Mouse (Mus musculus): Measurements from ENCODE around the gene Smarcc2. TPM values are rescaled to one million over a fixed set of nuclear protein-coding genes. Genes with fewer than 3 reads are reported as not detected.
"Not testable (repeated sequence)": the region's sequence is repeated elsewhere in the genome, so short reads cannot be mapped to it uniquely, and the experiment has no call there.

The Smarcc2 gene
- polyA plus RNA-seq, 1 experiment = 19.5 TPM

DNA sequence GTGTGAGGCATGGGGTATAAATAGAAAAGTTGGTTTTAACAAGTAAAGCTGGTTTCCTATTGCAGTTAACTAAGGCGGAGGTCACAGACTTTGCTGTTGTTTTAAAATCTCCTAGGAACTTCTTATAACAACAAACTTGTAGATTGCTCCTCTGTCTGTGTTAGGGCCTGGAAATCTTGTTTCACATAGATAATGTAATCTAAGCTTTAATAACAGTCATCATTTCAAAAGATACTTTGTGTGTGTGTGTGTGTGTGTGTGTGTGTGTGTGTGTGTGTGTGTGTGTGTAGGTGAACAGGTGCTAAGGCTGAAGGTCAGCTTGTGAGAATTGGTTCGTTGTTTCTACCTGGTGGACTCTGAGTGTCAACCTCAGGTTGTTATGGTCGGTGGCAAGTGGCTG, 45.0 kb downstream of the Smarcc2 start:
- TF ChIP-seq GATA1 (IDR thresholded peaks at IDR 0.05; ENCODE audit: low read length) (no peak), TAL1 (IDR thresholded peaks at IDR 0.05; ENCODE audit: low read length) (no peak)
- Histone ChIP-seq H3K27me3 (ENCODE audit: control insufficient read depth) (no peaks in the 10 kb centered on the region), H3K4me1 (ENCODE audit: control insufficient read depth) (peaks cover 36% of the 10 kb centered on the region), H3K36me3 (ENCODE audit: control insufficient read depth) (peaks cover 11% of the 10 kb centered on the region), H3K9me3 (ENCODE audit: control insufficient read depth, low read length) (peaks cover 2% of the 10 kb centered on the region; the same call in 1 of the 2 replicates), H3K4me3 (replicated peaks) (no peak overlapping the region)

DNA sequence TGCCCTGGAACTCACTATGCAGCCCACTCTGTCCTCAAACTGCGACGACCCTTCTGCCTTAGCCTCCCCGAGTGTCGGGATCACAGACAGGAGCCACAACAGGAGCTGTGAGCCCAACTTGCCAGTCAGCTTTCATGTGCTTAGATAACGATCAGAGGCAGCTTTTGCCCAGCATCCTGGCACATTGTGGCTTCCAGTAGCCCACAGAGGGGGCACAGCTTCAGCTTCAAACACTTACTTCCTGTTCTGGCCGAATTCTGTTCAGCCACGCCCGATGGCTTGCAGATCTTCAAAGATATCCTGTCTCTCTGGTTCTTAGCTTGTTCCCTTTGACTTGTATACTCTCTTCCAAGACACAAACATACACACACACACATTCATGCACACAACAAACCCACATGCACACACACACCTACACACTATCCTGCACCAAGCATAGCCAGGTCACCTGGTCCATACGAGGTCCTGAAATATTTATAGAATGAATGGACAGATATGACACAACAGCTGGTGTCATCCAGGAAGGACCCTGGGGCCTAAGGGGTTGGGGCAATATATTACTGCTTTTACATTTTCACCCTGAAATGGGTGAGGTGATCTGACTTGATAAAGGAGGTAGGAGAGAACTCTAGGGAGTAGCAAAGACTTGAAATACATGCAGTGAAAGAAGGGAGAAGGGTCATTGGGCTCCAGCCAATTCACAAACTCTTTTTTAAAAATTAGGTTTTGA, 45.8 kb downstream of the Smarcc2 start:
- H3K36me3 ChIP-seq (ENCODE audit: control insufficient read depth) = peaks cover 18% of the 10 kb centered on the region
- no peaks in the 10 kb centered on the region for H3K27me3 ChIP-seq (ENCODE audit: control insufficient read depth)
- H3K4me3 ChIP-seq (replicated peaks) = peak overlapping the region; percentile 14

DNA sequence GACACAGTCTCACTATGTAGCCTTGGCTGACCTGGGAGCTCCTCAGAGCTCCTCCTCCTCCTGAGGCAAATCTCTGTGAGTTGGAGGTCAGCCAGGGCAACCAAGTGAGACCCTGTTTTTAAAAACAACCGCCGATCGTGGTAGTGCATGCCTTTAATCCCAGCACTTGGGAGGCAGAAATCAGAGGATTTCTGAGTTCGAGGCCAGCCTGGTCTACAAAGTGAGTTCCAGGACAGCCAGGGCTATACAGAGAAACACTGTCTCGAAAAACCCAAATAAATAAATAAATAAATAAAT, 46.3 kb downstream of the Smarcc2 start:
- H3K9me3 ChIP-seq (ENCODE audit: control insufficient read depth, low read length); H3K27me3 ChIP-seq (ENCODE audit: control insufficient read depth); H3K4me3 ChIP-seq (replicated peaks): not testable (repeated sequence)
- peaks cover 28% of the 10 kb centered on the region for H3K4me1 ChIP-seq (ENCODE audit: control insufficient read depth)
- H3K36me3 ChIP-seq (ENCODE audit: control insufficient read depth) = peaks cover 23% of the 10 kb centered on the region

More for the DNA sequence above, 45.8 kb downstream of the Smarcc2 start:
- H3K4me1 ChIP-seq (ENCODE audit: control insufficient read depth) = peaks cover 28% of the 10 kb centered on the region
- peaks cover 2% of the 10 kb centered on the region; the same call in 1 of the 2 replicates for H3K9me3 ChIP-seq (ENCODE audit: control insufficient read depth, low read length)
- peak; percentile 53; the same call in 1 of the 2 replicates for TF ChIP-seq GATA1 (IDR thresholded peaks at IDR 0.05; ENCODE audit: low read length)
- no peak for TF ChIP-seq TAL1 (IDR thresholded peaks at IDR 0.05; ENCODE audit: low read length)

DNA sequence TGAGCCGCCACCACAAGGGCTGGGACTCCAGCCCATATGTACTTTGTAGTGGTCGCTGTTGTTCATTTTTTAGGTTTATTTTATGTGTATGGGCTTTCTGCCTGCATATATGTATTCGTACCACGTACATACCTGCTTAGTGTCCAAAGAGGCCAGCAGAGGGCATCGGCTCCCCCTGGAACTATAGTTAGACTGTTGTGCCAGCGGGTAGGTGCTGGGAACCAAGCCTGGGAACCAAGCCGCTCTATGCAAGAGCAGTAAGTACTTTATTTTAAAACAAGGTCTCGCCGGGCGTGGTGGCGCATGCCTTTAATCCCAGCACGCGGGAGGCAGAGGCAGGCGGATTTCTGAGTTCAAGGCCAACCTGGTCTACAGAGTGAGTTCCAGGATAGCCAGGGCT, 46.9 kb downstream of the Smarcc2 start:
- no peak for TF ChIP-seq TAL1 (IDR thresholded peaks at IDR 0.05; ENCODE audit: low read length)
- no peak for TF ChIP-seq GATA1 (IDR thresholded peaks at IDR 0.05; ENCODE audit: low read length)
- H3K27me3 ChIP-seq (ENCODE audit: control insufficient read depth) = no peaks in the 10 kb centered on the region
- peaks cover 29% of the 10 kb centered on the region for H3K36me3 ChIP-seq (ENCODE audit: control insufficient read depth)
- H3K4me3 ChIP-seq (replicated peaks) = no peak overlapping the region
- peaks cover 32% of the 10 kb centered on the region for H3K4me1 ChIP-seq (ENCODE audit: control insufficient read depth)
- peaks cover 2% of the 10 kb centered on the region; the same call in 1 of the 2 replicates for H3K9me3 ChIP-seq (ENCODE audit: control insufficient read depth, low read length)

DNA sequence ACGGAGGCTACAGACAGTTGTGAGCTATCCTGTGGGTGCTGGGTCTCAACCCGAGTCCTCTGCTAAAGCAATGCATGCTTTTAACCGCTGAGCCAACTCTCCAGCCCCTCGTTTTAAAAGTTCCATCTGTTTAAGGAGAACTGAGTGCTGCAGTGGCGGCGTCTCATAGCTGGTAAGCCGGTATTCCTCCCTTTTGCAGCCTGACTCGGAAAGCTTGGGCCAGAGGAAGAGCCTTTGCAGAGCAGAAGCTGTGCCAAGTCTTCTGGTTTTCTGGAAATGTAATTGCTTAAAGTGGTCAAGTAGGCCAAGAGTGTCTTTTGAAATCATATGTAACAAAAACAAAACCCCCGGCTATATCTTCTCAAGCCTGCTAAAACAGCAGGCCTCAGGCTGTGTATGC, 49.2 kb downstream of the Smarcc2 start:
- Histone ChIP-seq H3K9me3 (ENCODE audit: control insufficient read depth, low read length) (peaks cover 2% of the 10 kb centered on the region; the same call in 1 of the 2 replicates), H3K4me1 (ENCODE audit: control insufficient read depth) (peaks cover 42% of the 10 kb centered on the region), H3K36me3 (ENCODE audit: control insufficient read depth) (peaks cover 46% of the 10 kb centered on the region)

DNA sequence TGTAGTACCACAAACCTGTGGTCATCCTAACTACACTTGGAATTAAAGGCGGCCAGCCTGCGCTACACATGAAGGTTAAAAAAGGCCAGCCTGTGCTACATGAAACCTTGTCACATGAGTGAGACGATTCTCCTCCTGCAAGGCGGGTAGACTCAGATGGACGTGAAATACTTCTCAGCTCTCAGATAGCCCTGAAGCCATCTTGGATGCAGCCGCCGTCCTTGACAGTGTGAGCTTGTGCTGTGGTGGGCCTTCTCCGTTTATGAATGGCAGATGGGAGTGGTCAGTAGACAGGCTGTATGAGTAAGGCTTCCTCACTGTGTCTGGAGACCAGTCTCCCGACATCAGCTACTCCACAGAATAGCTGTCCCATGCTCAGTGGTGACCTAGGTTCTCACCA, 50.2 kb downstream of the Smarcc2 start:
- Histone ChIP-seq H3K36me3 (ENCODE audit: control insufficient read depth) (peaks cover 45% of the 10 kb centered on the region), H3K4me3 (replicated peaks) (no peak overlapping the region), H3K4me1 (ENCODE audit: control insufficient read depth) (peaks cover 34% of the 10 kb centered on the region), H3K9me3 (ENCODE audit: control insufficient read depth, low read length) (peaks cover 2% of the 10 kb centered on the region; the same call in 1 of the 2 replicates), H3K27me3 (ENCODE audit: control insufficient read depth) (no peaks in the 10 kb centered on the region)
- TF ChIP-seq GATA1 (IDR thresholded peaks at IDR 0.05; ENCODE audit: low read length) (no peak), TAL1 (IDR thresholded peaks at IDR 0.05; ENCODE audit: low read length) (no peak)

More for the DNA sequence above, 49.2 kb downstream of the Smarcc2 start:
- no peaks in the 10 kb centered on the region for H3K27me3 ChIP-seq (ENCODE audit: control insufficient read depth)
- TF ChIP-seq GATA1 (IDR thresholded peaks at IDR 0.05; ENCODE audit: low read length) (no peak), TAL1 (IDR thresholded peaks at IDR 0.05; ENCODE audit: low read length) (no peak)
- H3K4me3 ChIP-seq (replicated peaks) = no peak overlapping the region

DNA sequence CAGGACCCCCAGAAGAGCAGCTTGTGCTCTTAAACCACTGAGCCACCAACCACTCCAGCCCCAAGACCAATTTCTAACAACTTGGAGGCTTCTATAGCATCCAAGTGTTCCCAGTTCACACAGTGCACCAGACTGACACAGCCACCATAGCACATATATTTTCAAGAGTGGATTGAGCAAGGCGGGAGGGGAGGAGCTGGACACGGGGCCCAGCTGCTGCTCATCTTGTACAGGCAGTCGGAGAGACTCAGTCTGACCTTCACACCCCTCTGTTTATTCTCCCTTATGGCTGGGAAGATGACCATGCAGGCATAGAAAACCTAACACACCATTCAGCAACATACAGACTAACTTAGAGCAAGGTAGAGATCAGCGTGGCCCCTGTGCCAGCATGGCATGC, 50.8 kb downstream of the Smarcc2 start:
- peaks cover 43% of the 10 kb centered on the region for H3K36me3 ChIP-seq (ENCODE audit: control insufficient read depth)
- H3K4me3 ChIP-seq (replicated peaks) = no peak overlapping the region
- H3K27me3 ChIP-seq (ENCODE audit: control insufficient read depth) = no peaks in the 10 kb centered on the region
- H3K9me3 ChIP-seq (ENCODE audit: control insufficient read depth, low read length) = peaks cover 2% of the 10 kb centered on the region; the same call in 1 of the 2 replicates
- TF ChIP-seq TAL1 (IDR thresholded peaks at IDR 0.05; ENCODE audit: low read length) (no peak), GATA1 (IDR thresholded peaks at IDR 0.05; ENCODE audit: low read length) (no peak)
- H3K4me1 ChIP-seq (ENCODE audit: control insufficient read depth) = peaks cover 29% of the 10 kb centered on the region

DNA sequence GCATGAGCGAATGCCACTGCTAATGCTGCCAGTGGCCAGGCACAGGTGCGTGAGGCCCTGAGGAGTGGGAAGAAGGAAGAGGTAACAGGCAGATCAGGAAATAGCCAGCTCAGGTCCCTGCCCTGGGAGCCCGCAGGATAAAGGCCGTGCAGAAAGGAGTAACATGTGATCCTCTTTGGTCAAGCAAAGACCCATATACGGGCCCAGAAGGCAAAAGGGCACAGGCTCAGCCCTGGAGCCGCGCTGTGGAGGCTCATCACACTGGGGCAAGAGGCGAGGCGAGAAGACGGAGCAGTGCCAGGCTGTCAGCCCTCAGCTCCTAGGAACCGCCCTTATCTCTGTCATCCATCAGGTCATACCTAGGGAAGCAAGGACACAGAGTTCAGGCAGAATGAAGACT, 51.3 kb downstream of the Smarcc2 start:
- Histone ChIP-seq H3K4me3 (replicated peaks) (no peak overlapping the region), H3K9me3 (ENCODE audit: control insufficient read depth, low read length) (peaks cover 2% of the 10 kb centered on the region; the same call in 1 of the 2 replicates), H3K27me3 (ENCODE audit: control insufficient read depth) (no peaks in the 10 kb centered on the region), H3K36me3 (ENCODE audit: control insufficient read depth) (peaks cover 48% of the 10 kb centered on the region), H3K4me1 (ENCODE audit: control insufficient read depth) (peaks cover 29% of the 10 kb centered on the region)
- TF ChIP-seq TAL1 (IDR thresholded peaks at IDR 0.05; ENCODE audit: low read length) (no peak), GATA1 (IDR thresholded peaks at IDR 0.05; ENCODE audit: low read length) (peak; percentile 31; the same call in 1 of the 2 replicates)

DNA sequence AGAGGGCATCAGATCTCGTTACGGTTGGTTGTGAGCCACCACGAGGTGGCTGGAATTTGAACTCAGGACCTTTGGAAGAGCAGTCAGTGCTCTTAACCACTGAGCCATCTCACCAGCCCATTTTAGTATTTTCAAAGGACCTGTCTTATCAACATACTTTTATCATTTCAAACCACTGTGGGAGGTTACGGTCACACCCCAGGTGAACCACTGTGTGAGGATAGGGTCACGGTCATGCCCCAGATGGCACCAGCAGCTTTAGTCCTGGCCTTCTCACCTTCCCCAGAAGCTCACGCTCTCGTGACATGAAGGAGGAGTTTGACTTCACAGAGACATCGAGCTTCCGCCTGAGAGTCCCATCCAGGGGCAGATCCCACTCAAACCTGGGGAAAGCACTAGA, 52.1 kb downstream of the Smarcc2 start:
- no peak for TF ChIP-seq GATA1 (IDR thresholded peaks at IDR 0.05; ENCODE audit: low read length)
- TF ChIP-seq TAL1 (IDR thresholded peaks at IDR 0.05; ENCODE audit: low read length) = no peak
- no peak overlapping the region for H3K4me3 ChIP-seq (replicated peaks)
- no peaks in the 10 kb centered on the region for H3K27me3 ChIP-seq (ENCODE audit: control insufficient read depth)
- peaks cover 35% of the 10 kb centered on the region for H3K4me1 ChIP-seq (ENCODE audit: control insufficient read depth)
- H3K36me3 ChIP-seq (ENCODE audit: control insufficient read depth) = peaks cover 52% of the 10 kb centered on the region
- H3K9me3 ChIP-seq (ENCODE audit: control insufficient read depth, low read length) = no peaks in the 10 kb centered on the region
